Mouse (Mus musculus): ENCODE measurements around the gene Otud4. TPM values are rescaled to one million over a fixed set of nuclear protein-coding genes. Genes with fewer than 3 reads are reported as not detected.
"Not testable (repeated sequence)": the region's sequence is repeated elsewhere in the genome, so short reads cannot be mapped to it uniquely, and the experiment has no call there.

The Otud4 gene
- polyA plus RNA-seq, 1 experiment from 2014 or later: 29.7 TPM

DNA sequence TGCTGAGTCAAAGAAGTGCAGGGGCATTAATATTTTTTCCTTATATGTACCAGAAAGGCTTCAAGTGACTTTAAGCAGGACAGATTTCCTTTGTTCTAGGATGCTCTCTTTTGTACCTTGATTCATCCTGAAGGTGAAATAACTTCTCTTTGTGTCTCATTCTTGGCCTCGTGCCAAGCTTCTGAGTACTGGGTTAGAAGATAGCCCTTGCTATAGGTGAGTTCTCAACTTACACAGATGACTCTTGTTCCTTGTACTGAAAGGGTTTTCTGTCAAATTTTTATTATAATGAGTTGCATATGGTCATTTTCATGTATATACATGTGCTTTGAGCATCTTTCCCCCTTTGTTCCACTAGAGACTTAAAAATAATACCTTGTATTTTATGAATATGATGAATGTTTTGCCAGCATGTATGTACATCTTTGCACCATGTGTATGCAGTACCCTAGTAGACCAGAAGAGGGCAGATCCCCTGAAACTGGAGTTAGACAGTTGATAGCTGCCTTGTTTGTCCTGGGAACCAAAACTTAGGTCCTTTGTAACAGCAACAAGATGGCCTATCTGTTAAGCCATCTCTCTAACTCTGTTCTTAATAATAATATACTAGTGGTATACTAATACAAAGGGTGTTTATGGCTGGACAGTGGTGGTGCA lies 10.9 kb downstream of the Otud4 start:
- no peak for ATAC-seq (replicated peaks; ENCODE audit: low FRiP score)
- no peak for DNase-seq (ENCODE audit: low spot score)
- 90% methylated on average over 1 of the region's 1 CpGs for WGBS

DNA sequence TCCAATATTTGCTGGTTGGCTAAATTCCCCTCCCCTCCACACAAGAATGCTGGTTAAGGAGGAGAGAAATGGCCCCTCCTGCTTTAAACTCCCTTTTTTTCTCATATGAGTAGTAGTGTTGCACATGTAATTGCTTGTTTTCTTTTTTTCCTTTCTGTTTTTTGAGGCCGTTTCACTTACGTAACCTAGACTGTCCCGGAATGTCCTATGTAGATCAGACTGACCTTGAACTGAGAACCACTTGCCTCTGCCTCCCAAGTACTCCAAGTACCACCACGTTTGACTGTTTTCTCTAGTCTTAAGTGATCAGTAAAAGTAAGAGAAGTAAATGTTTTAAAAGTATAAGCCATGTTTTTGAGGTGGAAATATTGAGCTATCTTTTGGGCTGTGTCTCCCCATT lies 14.3 kb downstream of the Otud4 start:
- H3K27ac ChIP-seq (ENCODE audit: low read depth, low read length): no peak overlapping the region
- WGBS: 92% methylated on average over 4 of the region's 4 CpGs
- ATAC-seq (replicated peaks; ENCODE audit: low FRiP score): no peak
- peaks cover 2% of the 10 kb centered on the region; the same call in 1 of the 2 replicates for H3K36me3 ChIP-seq (ENCODE audit: control insufficient read depth, insufficient read depth, low read length)
- no peaks in the 10 kb centered on the region for H3K27me3 ChIP-seq (ENCODE audit: control insufficient read depth, insufficient read depth, low read length)
- H3K4me3 ChIP-seq (ENCODE audit: low read depth, low read length): no peak overlapping the region
- H3K4me1 ChIP-seq (replicated peaks; ENCODE audit: control insufficient read depth, insufficient read depth, low read length): no peaks in the 10 kb centered on the region
- H3K9ac ChIP-seq (ENCODE audit: low read length): no peak overlapping the region
- H3K9me3 ChIP-seq (ENCODE audit: control insufficient read depth, low read length): no peaks in the 10 kb centered on the region
- no peak for DNase-seq (ENCODE audit: low spot score)
- no peak overlapping the region for H3K4me2 ChIP-seq (ENCODE audit: low read depth, low read length, severe bottlenecking)

More for the DNA sequence above, 10.9 kb downstream of the Otud4 start:
- H3K4me3 ChIP-seq (ENCODE audit: low read depth, low read length): no peak overlapping the region
- no peak overlapping the region for H3K4me2 ChIP-seq (ENCODE audit: low read depth, low read length, severe bottlenecking)
- no peaks in the 10 kb centered on the region for H3K9me3 ChIP-seq (ENCODE audit: control insufficient read depth, low read length)
- H3K36me3 ChIP-seq (ENCODE audit: control insufficient read depth, insufficient read depth, low read length): peaks cover 2% of the 10 kb centered on the region; the same call in 1 of the 2 replicates
- no peak overlapping the region for H3K9ac ChIP-seq (ENCODE audit: low read length)
- H3K27ac ChIP-seq (ENCODE audit: low read depth, low read length): no peak overlapping the region
- no peaks in the 10 kb centered on the region for H3K4me1 ChIP-seq (replicated peaks; ENCODE audit: control insufficient read depth, insufficient read depth, low read length)
- H3K27me3 ChIP-seq (ENCODE audit: control insufficient read depth, insufficient read depth, low read length): no peaks in the 10 kb centered on the region

DNA sequence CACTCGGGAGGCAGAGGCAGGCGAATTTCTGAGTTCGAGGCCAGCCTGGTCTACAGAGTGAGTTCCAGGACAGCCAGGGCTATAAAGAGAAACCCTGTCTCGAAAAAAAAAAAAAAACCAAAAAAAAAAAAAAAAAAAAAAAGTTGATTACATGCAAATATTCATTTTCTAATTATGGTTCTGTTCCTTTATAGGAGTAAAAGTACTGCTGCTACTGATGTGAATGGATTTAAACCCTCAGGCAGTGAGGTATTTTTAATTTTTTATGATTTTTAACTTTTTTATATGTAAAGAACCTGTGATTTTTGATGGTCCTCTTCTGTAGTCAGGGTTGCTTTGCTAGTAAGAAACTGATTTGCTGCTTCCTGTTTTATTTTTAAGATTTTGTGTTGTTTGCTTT lies 19.3 kb downstream of the Otud4 start:
- DNase-seq (ENCODE audit: low spot score); H3K36me3 ChIP-seq (ENCODE audit: control insufficient read depth, insufficient read depth, low read length); H3K27ac ChIP-seq (ENCODE audit: low read depth, low read length); H3K4me3 ChIP-seq (ENCODE audit: low read depth, low read length); ATAC-seq (replicated peaks; ENCODE audit: low FRiP score); H3K4me1 ChIP-seq (replicated peaks; ENCODE audit: control insufficient read depth, insufficient read depth, low read length); H3K9me3 ChIP-seq (ENCODE audit: control insufficient read depth, low read length); H3K27me3 ChIP-seq (ENCODE audit: control insufficient read depth, insufficient read depth, low read length); H3K4me2 ChIP-seq (ENCODE audit: low read depth, low read length, severe bottlenecking); H3K9ac ChIP-seq (ENCODE audit: low read length): not testable (repeated sequence)
- WGBS: 88% methylated on average over 4 of the region's 4 CpGs

DNA sequence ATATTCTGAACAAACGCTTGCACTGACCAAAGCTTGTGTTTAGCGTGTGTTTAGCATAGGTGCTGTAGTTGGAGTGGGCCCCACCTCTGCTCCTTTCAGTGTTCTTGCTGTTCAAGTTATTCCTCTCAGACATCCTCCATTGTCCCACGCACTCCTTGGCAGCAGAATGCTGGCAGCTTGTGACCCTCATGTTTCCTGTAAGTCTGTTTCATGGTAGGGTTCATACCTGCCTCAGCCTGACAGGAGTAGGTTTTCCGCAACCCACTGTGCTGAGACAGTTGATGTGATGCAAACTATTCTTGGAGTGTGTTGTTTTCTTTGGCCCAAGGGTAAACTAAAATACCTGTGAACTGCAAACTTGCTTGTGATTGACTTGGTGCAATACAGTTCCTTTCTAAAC lies 37.0 kb downstream of the Otud4 start:
- H3K9ac ChIP-seq (ENCODE audit: low read length): no peak overlapping the region
- WGBS: 90% methylated on average over 4 of the region's 4 CpGs
- H3K36me3 ChIP-seq (ENCODE audit: control insufficient read depth, insufficient read depth, low read length): peaks cover 3% of the 10 kb centered on the region; the same call in 1 of the 2 replicates
- no peak overlapping the region for H3K27ac ChIP-seq (ENCODE audit: low read depth, low read length)
- ATAC-seq (replicated peaks; ENCODE audit: low FRiP score): no peak
- DNase-seq (ENCODE audit: low spot score): no peak
- no peaks in the 10 kb centered on the region for H3K4me1 ChIP-seq (replicated peaks; ENCODE audit: control insufficient read depth, insufficient read depth, low read length)
- H3K9me3 ChIP-seq (ENCODE audit: control insufficient read depth, low read length): no peaks in the 10 kb centered on the region
- H3K27me3 ChIP-seq (ENCODE audit: control insufficient read depth, insufficient read depth, low read length): no peaks in the 10 kb centered on the region
- H3K4me3 ChIP-seq (ENCODE audit: low read depth, low read length): no peak overlapping the region
- no peak overlapping the region for H3K4me2 ChIP-seq (ENCODE audit: low read depth, low read length, severe bottlenecking)

DNA sequence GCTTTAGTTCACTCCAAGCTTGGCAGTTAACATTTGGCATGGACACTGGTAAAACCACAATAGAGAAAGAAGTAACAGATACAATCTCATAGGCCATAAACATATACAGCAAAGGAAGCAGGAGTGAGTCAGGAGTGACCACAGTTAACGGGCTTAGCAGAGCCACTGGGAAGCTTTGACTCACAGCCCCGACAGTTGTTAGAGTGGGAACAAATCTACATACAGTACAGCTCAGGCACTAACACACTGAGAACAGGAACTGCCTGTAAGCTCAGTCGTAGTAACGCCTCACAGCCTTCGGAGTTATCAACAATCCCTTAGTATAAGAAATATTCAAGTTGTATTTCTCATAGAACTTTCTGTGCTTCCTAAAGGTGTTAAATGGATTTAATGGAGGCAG lies 39.6 kb downstream of the Otud4 start:
- Histone ChIP-seq H3K4me1 (replicated peaks; ENCODE audit: control insufficient read depth, insufficient read depth, low read length) (no peaks in the 10 kb centered on the region), H3K27ac (ENCODE audit: low read depth, low read length) (no peak overlapping the region), H3K27me3 (ENCODE audit: control insufficient read depth, insufficient read depth, low read length) (no peaks in the 10 kb centered on the region), H3K4me3 (ENCODE audit: low read depth, low read length) (no peak overlapping the region), H3K4me2 (ENCODE audit: low read depth, low read length, severe bottlenecking) (no peak overlapping the region), H3K36me3 (ENCODE audit: control insufficient read depth, insufficient read depth, low read length) (no peaks in the 10 kb centered on the region; the same call in 1 of the 2 replicates), H3K9ac (ENCODE audit: low read length) (no peak overlapping the region), H3K9me3 (ENCODE audit: control insufficient read depth, low read length) (no peaks in the 10 kb centered on the region)
- WGBS: 77% methylated on average over 5 of the region's 5 CpGs
- DNase-seq (ENCODE audit: low spot score) (no peak), ATAC-seq (replicated peaks; ENCODE audit: low FRiP score) (no peak)

DNA sequence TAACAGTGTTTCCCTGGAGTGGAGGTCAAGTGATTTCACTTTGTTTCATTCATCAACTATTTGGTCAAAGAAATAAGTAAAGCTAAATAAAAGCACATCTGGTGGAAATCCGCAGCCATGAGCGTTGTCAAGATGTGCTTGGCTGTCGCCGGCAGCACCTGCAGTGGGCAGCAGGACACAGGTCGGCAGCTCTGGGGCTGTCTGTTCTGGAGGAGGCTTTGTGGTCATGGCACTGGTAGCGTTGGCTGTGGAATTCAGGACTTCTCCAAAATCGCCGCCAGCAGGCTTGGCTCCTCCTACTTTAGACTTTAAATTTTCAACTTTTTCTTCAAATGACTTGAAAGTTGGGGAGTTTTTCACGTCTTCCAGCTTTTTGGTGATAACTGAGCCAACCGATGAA lies 40.7 kb downstream of the Otud4 start:
- not testable (repeated sequence) for H3K9me3 ChIP-seq (ENCODE audit: control insufficient read depth, low read length); H3K4me3 ChIP-seq (ENCODE audit: low read depth, low read length); H3K4me1 ChIP-seq (replicated peaks; ENCODE audit: control insufficient read depth, insufficient read depth, low read length); ATAC-seq (replicated peaks; ENCODE audit: low FRiP score); H3K27ac ChIP-seq (ENCODE audit: low read depth, low read length); DNase-seq (ENCODE audit: low spot score); H3K4me2 ChIP-seq (ENCODE audit: low read depth, low read length, severe bottlenecking); H3K9ac ChIP-seq (ENCODE audit: low read length); H3K36me3 ChIP-seq (ENCODE audit: control insufficient read depth, insufficient read depth, low read length); H3K27me3 ChIP-seq (ENCODE audit: control insufficient read depth, insufficient read depth, low read length)
- 60% methylated on average over 10 of the region's 10 CpGs for WGBS

DNA sequence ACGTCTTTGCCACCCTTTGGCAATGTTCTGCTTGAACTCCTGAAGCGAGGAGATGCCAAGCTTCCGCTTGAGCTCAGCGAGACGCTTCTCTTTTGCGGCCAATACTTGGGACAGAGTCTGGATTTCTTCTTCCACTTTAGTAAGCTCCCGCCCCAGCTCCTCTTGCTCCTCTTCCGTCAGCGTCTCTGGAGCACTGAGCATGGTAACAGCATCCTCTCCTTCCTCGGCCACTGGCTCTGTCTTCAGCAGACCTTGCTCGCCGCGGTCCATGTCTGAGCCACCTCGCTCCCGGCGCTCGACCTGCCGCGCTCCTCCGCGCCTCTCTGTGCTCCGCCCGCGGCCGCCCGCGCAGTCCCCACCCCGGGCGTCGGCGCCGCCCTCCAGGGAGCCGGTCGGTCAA lies 41.1 kb downstream of the Otud4 start:
- Histone ChIP-seq H3K4me2 (ENCODE audit: low read depth, low read length, severe bottlenecking) (peak overlapping the region; percentile 32; the same call in 1 of the 2 replicates), H3K27ac (ENCODE audit: low read depth, low read length) (no peak overlapping the region), H3K9ac (ENCODE audit: low read length) (no peak overlapping the region), H3K27me3 (ENCODE audit: control insufficient read depth, insufficient read depth, low read length) (no peaks in the 10 kb centered on the region), H3K4me1 (replicated peaks; ENCODE audit: control insufficient read depth, insufficient read depth, low read length) (no peaks in the 10 kb centered on the region), H3K9me3 (ENCODE audit: control insufficient read depth, low read length) (no peaks in the 10 kb centered on the region), H3K4me3 (ENCODE audit: low read depth, low read length) (0 out of 2 replicates have a peak overlapping the region, but pooled peaks have one; percentile 5), H3K36me3 (ENCODE audit: control insufficient read depth, insufficient read depth, low read length) (no peaks in the 10 kb centered on the region; the same call in 1 of the 2 replicates)
- 13% methylated on average over 34 of the region's 34 CpGs for WGBS
- peak; percentile 67 for ATAC-seq (replicated peaks; ENCODE audit: low FRiP score)
- DNase-seq (ENCODE audit: low spot score): peak; percentile 55

DNA sequence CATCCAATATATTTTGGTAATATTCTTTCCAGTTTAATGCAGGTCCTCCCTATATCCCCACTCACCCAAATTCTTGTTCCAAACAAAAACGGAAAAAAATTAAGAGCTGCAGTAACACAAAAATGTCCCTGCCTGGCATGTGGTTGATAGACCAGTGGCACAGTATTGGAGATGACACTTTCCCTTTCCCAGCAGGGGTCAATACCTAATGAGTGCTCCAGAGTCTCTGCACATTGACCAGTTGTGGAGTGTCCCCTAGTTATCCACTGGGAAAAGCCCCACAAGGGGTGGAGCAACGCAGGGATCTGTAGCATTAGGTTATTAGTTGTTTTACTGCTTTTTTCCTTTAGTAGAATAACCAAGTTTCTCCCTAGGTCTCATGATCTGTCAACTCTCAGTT lies 41.5 kb downstream of the Otud4 start:
- DNase-seq (ENCODE audit: low spot score) (no peak), ATAC-seq (replicated peaks; ENCODE audit: low FRiP score) (peak; percentile 70; the same call in 1 of the 2 replicates)
- H3K27me3 ChIP-seq (ENCODE audit: control insufficient read depth, insufficient read depth, low read length): no peaks in the 10 kb centered on the region
- no peak overlapping the region for H3K27ac ChIP-seq (ENCODE audit: low read depth, low read length)
- no peak overlapping the region for H3K4me3 ChIP-seq (ENCODE audit: low read depth, low read length)
- peak overlapping the region; percentile 32; the same call in 1 of the 2 replicates for H3K4me2 ChIP-seq (ENCODE audit: low read depth, low read length, severe bottlenecking)
- H3K9ac ChIP-seq (ENCODE audit: low read length): no peak overlapping the region
- no peaks in the 10 kb centered on the region for H3K4me1 ChIP-seq (replicated peaks; ENCODE audit: control insufficient read depth, insufficient read depth, low read length)
- WGBS: 43% methylated on average over 2 of the region's 2 CpGs
- no peaks in the 10 kb centered on the region for H3K9me3 ChIP-seq (ENCODE audit: control insufficient read depth, low read length)
- H3K36me3 ChIP-seq (ENCODE audit: control insufficient read depth, insufficient read depth, low read length): no peaks in the 10 kb centered on the region; the same call in 1 of the 2 replicates

DNA sequence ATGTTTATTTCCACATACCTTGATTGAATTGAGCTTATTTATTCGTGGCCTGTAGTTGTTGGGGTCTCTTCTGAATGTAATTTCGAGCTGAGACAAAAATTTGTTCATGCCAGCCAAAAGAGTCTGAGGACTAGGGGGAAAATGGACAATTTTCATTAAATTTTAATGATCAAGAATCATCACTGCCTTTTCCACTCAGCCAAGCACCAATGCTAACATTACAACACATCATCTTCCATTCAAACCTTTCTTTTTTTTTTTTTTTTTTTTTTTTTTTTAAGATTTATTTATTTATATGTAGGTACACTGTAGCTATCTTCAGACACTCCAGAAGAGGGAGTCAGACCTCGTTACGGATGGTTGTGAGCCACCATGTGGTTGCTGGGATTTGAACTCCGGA lies 46.5 kb downstream of the Otud4 start:
- H3K9ac ChIP-seq (ENCODE audit: low read length); H3K4me2 ChIP-seq (ENCODE audit: low read depth, low read length, severe bottlenecking); DNase-seq (ENCODE audit: low spot score); H3K9me3 ChIP-seq (ENCODE audit: control insufficient read depth, low read length); H3K27me3 ChIP-seq (ENCODE audit: control insufficient read depth, insufficient read depth, low read length); H3K4me3 ChIP-seq (ENCODE audit: low read depth, low read length); ATAC-seq (replicated peaks; ENCODE audit: low FRiP score); H3K4me1 ChIP-seq (replicated peaks; ENCODE audit: control insufficient read depth, insufficient read depth, low read length); H3K27ac ChIP-seq (ENCODE audit: low read depth, low read length): not testable (repeated sequence)
- peaks cover 14% of the 10 kb centered on the region for H3K36me3 ChIP-seq (ENCODE audit: control insufficient read depth, insufficient read depth, low read length)
- WGBS: 98% methylated on average over 5 of the region's 5 CpGs
